In genomic region chr10:80179068-80180051, GRCm38 (mm10) we compare ENCODE assay signal across 8 mouse cellular contexts. TPM values are rescaled to one million over a fixed set of nuclear protein-coding genes. Genes with fewer than 3 reads are reported as not detected.
DNase-seq lines count a peak whose midpoint lies in the region; ATAC-seq and TF ChIP-seq lines count a peak whose summit lies in the region.

Gene Efna2, plus strand, starts transcription at chr10:80179482.

- H3K4me3 ChIP-seq in kidney, adult 2 months (ENCODE audit: insufficient read depth, low read depth, low read length), result peak within 1 kb of the TSS; percentile 54
- H3K4me3 ChIP-seq in ES-Bruce4 (ENCODE audit: low read depth, low read length), result peak within 1 kb of the TSS; percentile 82
- H3K4me3 ChIP-seq in heart, embryonic 15.5 days, result peak within 1 kb of the TSS; percentile 76
- peak within 1 kb of the TSS; percentile 92 for H3K4me3 ChIP-seq in limb, embryonic 10.5 days
- peak within 1 kb of the TSS; percentile 89 for H3K4me3 ChIP-seq in neural tube, embryonic 13.5 days

- H3K4me1 ChIP-seq in kidney, adult 2 months (ENCODE audit: control insufficient read depth, insufficient read depth, low read length), result no peaks in the 10 kb centered on the region
- peaks cover 3% of the 10 kb centered on the region for H3K4me1 ChIP-seq in ES-Bruce4 (ENCODE audit: control insufficient read depth, insufficient read depth, low read length)
- peaks cover 33% of the 10 kb centered on the region for H3K4me1 ChIP-seq in heart, embryonic 15.5 days (replicated peaks)
- peaks cover 44% of the 10 kb centered on the region for H3K4me1 ChIP-seq in limb, embryonic 10.5 days
- H3K4me1 ChIP-seq in neural tube, embryonic 13.5 days (replicated peaks), result peaks cover 34% of the 10 kb centered on the region

- ATAC-seq in heart, embryonic 15.5 days (replicated peaks; ENCODE audit: insufficient number of reproducible peaks, insufficient read depth, low FRiP score, low read depth), result peak; percentile 49
- peak; percentile 68 for ATAC-seq in neural tube, embryonic 13.5 days (ENCODE audit: low read depth)
- no peak for ATAC-seq in megakaryocyte-erythroid progenitor cell, adult 5-6 weeks (replicated peaks; ENCODE audit: low FRiP score, low TSS enrichment, poor library complexity, severe bottlenecking)

- H3K9me3 ChIP-seq in ES-Bruce4 (replicated peaks; ENCODE audit: control insufficient read depth, insufficient read depth, low read length, poor library complexity, severe bottlenecking), result no peaks in the 10 kb centered on the region
- H3K9me3 ChIP-seq in heart, embryonic 15.5 days (replicated peaks), result no peaks in the 10 kb centered on the region
- H3K9me3 ChIP-seq in limb, embryonic 10.5 days (replicated peaks), result no peaks in the 10 kb centered on the region
- H3K9me3 ChIP-seq in neural tube, embryonic 13.5 days, result no peaks in the 10 kb centered on the region

- whole genome bisulfite sequencing in kidney, adult 2 months, result 8% methylated on average over 100 of the region's 106 CpGs
- WGBS in heart, embryonic 15.5 days, result 2% methylated on average over 92 of the region's 106 CpGs
- 6% methylated on average over 106 of the region's 106 CpGs for WGBS in limb, embryonic 10.5 days
- 1% methylated on average over 103 of the region's 106 CpGs for WGBS in neural tube, embryonic 13.5 days

- no peaks in the 10 kb centered on the region; the same call in 1 of the 2 replicates for H3K27me3 ChIP-seq in kidney, adult 2 months (replicated peaks; ENCODE audit: control insufficient read depth, insufficient read depth, low read length)
- H3K27me3 ChIP-seq in ES-Bruce4 (ENCODE audit: control insufficient read depth, insufficient read depth, low read length, poor library complexity, severe bottlenecking), result no peaks in the 10 kb centered on the region
- H3K27me3 ChIP-seq in heart, embryonic 15.5 days, result no peaks in the 10 kb centered on the region
- H3K27me3 ChIP-seq in limb, embryonic 10.5 days (ENCODE audit: low read depth, poor library complexity, severe bottlenecking), result no peaks in the 10 kb centered on the region
- no peaks in the 10 kb centered on the region for H3K27me3 ChIP-seq in neural tube, embryonic 13.5 days

- TF ChIP-seq POLR2A in kidney, adult 2 months (IDR thresholded peaks at IDR 0.05; ENCODE audit: low read depth, low read length), result no peak
- TF ChIP-seq POLR2A in ES-Bruce4 (IDR thresholded peaks at IDR 0.05; ENCODE audit: insufficient read depth, low read length), result no peak

- H3K36me3 ChIP-seq in kidney, adult 2 months (ENCODE audit: control insufficient read depth, insufficient read depth, low read length), result no peaks in the 10 kb centered on the region
- H3K36me3 ChIP-seq in ES-Bruce4 (ENCODE audit: control insufficient read depth, insufficient read depth, low read length, poor library complexity, severe bottlenecking), result no peaks in the 10 kb centered on the region
- no peaks in the 10 kb centered on the region for H3K36me3 ChIP-seq in heart, embryonic 15.5 days
- H3K36me3 ChIP-seq in limb, embryonic 10.5 days, result peaks cover 34% of the 10 kb centered on the region
- peaks cover 10% of the 10 kb centered on the region; the same call in 1 of the 2 replicates for H3K36me3 ChIP-seq in neural tube, embryonic 13.5 days

- no peak for TF ChIP-seq CTCF in kidney, adult 2 months (conservative IDR thresholded peaks at IDR 0.05; ENCODE audit: insufficient read depth, insufficient read length, low read depth, low read length)
- no peak for TF ChIP-seq CTCF in ES-Bruce4 (IDR thresholded peaks at IDR 0.05; ENCODE audit: low read depth, low read length)

- peak; percentile 38 for DNase-seq in kidney, adult 2 months
- no peak for DNase-seq in kidney, adult 11 months
- DNase-seq in cerebellum, postnatal 10 days, result peak; percentile 72 to 80
- DNase-seq in limb, embryonic 10.5 days (ENCODE audit: low spot score), result peak; percentile 82

- no peak within 1 kb of the TSS for H3K27ac ChIP-seq in kidney, adult 2 months (ENCODE audit: insufficient read depth, low read depth, low read length)
- peak within 1 kb of the TSS; percentile 4; the same call in 1 of the 2 replicates for H3K27ac ChIP-seq in ES-Bruce4 (ENCODE audit: insufficient read depth, low read length)
- H3K27ac ChIP-seq in heart, embryonic 15.5 days, result peak within 1 kb of the TSS; percentile 51
- H3K27ac ChIP-seq in limb, embryonic 10.5 days, result peak within 1 kb of the TSS; percentile 98
- H3K27ac ChIP-seq in neural tube, embryonic 13.5 days (replicated peaks), result peak within 1 kb of the TSS; percentile 85

- H3K4me2 ChIP-seq in heart, embryonic 15.5 days, result peak within 1 kb of the TSS; percentile 89
- peak within 1 kb of the TSS; percentile 93 for H3K4me2 ChIP-seq in neural tube, embryonic 13.5 days

- H3K9ac ChIP-seq in ES-Bruce4 (ENCODE audit: low read depth, poor library complexity, severe bottlenecking), result peak within 1 kb of the TSS; percentile 88
- H3K9ac ChIP-seq in heart, embryonic 15.5 days, result peak within 1 kb of the TSS; percentile 85
- H3K9ac ChIP-seq in neural tube, embryonic 13.5 days, result peak within 1 kb of the TSS; percentile 98

- TF ChIP-seq EP300 in ES-Bruce4 (IDR thresholded peaks at IDR 0.05; ENCODE audit: insufficient read depth, low read depth, low read length), result no peak

RNA-seq across cellular contexts. Expression of gene Efna2, which starts in this region (rescaled TPM):
- polyA plus RNA-seq in kidney, adult 2 months (2012; rRNA removed), result 1.5 TPM in 2 replicates
- polyA plus RNA-seq in ES-Bruce4 (2011; ENCODE audit: insufficient read depth, insufficient read length, low read depth, missing spikeins), result 7.2 and 11.2 TPM in 2 replicates
- polyA plus RNA-seq in heart, embryonic 15.5 days (2015; fragmentation: Nextera tagmentation; extraction: Ambion mirVana), result 8.6 and 9.7 TPM in 2 replicates
- 63.1 and 66.8 TPM in 2 replicates for polyA plus RNA-seq in limb, embryonic 10.5 days (2016; fragmentation: Nextera tagmentation; extraction: Ambion mirVana)
- polyA plus RNA-seq in neural tube, embryonic 13.5 days (2015; fragmentation: Nextera tagmentation; extraction: Ambion mirVana), result 34.0 and 34.8 TPM in 2 replicates
- total RNA-seq in megakaryocyte-erythroid progenitor cell, adult 5-6 weeks (2014; fragmentation: Nextera tagmentation), result 0.40 TPM in 1 of 2 replicates, not detected in the other
- total RNA-seq in megakaryocyte-erythroid progenitor cell, adult 5-6 weeks (2017), result 0.80 TPM in 1 of 2 replicates, not detected in the other
